Mouse (Mus musculus): ENCODE results near the gene Grin2b. TPM values are rescaled to one million over a fixed set of nuclear protein-coding genes. Genes with fewer than 3 reads are reported as not detected.

Grin2b gene
- polyA plus RNA-seq (2017; shearing (Covaris generic)): not detected

DNA sequence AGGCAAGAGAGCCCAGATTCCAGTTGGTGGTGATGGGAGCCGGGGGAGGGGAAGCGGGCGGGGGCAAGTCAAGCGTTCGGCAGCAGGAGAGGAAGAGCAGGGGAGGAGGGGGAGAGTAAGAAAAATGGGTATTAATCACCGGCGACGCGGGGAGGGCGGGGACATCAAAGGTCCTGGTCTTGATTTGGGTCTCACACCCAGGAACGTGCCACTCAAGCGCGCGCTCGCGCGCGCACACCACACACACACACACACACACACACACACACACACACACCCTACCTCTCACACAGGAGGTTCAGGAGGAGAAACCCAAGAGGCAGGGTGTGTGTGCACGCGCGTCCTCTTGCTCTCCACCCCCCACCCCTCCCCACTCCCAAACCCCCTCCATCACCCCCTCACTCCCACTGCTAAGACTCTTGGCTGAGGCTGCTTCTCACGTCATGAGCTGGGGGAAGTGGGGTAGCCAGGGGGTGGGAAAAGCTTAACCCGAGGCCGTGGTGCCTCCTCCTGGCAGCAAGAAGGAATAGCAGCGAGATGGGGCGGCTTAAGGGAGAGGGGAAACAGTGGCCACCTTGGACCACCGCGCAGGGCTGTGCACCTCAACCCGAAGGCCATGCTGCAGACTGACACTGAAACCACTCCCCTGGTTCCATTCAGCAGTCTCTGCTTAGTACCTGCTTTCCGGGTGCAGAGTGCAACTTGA is at the start of gene Grin2b:
Grin2b (minus strand) TSS at position 321 of the 706 bp plus-strand sequence.
- ATAC-seq: no peak

DNA sequence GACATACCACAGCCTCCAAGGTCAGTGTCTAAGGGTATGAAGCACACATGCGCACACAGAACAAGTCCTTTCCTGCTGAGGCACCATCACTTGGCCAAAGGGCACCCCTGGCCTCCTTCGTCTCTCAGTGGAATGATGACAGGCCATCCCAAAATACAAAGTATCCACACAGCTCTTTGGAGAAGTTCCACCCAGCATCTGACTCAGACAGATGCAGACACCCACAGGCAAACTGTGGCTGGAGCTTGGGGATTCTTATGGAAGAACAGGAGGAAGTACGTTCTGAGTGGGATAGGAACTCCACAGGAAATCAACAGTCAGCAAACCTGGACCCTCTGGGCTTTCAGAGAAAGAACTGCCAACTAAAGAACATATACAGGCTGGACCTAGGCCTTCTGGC is 48.6 kb upstream of the Grin2b start:
- ATAC-seq: no peak

GRCm38 (mm10) chr6:136210442-136210841 is 37.1 kb upstream of the Grin2b start:
- no peak for ATAC-seq

GRCm38 (mm10) chr6:136199814-136200213 is 26.5 kb upstream of the Grin2b start:
- no peak for ATAC-seq

GRCm38 (mm10) chr6:136194616-136195015 is 21.3 kb upstream of the Grin2b start:
- no peak for ATAC-seq

- ATAC-seq: no peak
Measured at GRCm38 (mm10) chr6:136178066-136178465, 4.8 kb upstream of the Grin2b start.

DNA sequence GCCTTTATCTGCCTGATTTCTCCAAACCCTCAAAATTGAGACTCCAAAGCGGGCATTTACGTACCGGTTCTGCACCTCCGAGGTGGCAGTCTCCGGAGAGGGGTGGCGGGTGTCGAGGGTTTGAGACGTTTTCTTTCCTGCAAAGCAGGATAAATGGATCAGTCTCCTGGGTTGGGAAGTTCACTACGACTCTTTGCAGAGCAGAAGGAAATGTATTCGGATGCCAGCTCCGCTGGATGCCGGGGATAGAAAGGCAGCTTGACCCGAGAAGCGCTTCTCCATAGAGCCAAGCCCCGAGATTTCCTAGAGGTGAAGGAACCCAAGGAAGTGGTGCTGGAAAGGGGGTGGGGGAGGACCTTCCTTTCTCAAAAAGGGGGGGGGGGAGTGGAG is 515 bp downstream of the Grin2b start:
- ATAC-seq: no peak

DNA sequence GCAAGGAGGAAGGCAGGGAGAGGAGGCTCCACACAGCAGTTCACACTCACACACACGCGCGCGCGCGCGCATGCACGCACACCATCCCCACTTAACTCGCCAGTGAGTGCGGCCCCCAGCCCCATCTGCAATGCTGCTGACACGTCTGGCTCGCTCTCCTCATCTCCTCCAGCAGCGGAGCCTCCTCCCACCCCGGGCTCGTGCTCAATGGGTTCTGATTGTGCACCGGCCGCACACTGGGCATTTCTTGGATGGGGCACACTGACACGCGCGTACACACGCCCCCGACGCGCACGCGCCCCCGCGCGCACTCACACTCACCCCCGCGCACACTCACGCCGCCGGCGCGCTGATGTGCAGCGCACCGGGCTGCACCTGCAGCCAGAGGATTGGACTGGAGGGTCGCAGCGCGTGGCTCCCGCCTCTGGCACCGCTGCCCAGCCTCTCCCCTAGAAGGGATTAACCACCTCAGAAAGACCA is 1.1 kb downstream of the Grin2b start:
- ATAC-seq: no peak

- no peak for ATAC-seq
Measured at GRCm38 (mm10) chr6:136171343-136171742, 2.0 kb downstream of the Grin2b start.

DNA sequence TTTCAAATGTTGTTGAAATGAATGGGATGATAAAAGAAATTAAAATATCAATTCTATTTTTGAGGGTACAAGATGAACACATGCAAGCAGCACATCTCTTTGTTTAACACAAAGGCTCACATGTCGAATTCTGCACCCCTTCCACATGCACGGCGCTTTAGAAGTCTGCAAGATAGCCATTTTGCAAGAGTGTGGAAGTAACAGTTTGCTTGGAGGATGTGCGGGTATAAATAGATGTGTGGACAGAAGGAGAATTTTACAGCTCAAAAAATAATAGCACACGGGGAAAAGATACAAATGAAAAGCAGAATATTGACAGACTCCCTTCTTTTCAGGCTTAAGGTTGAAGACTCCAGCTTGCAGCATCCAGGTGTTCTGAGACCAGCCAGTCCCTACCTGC is 2.9 kb downstream of the Grin2b start:
- ATAC-seq: no peak

DNA sequence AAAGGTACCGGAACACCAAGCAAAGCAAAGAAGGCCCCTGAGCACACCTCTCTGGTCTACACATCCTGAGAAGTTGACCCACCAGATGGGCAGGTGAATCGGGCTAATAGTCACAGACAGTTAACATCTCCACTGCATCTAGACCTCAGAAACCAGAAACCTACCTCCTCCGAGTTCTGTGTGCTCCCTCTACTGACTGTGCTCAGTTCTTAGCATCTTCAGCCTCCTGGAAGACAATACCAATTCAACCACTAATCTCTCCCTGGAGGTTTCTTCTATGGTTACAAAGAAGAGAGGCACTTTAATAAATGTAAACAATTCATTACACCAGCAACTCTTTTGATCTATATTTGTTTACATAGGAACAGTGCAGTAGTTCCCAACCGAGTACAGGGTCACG is 6.0 kb downstream of the Grin2b start:
- ATAC-seq: no peak

DNA sequence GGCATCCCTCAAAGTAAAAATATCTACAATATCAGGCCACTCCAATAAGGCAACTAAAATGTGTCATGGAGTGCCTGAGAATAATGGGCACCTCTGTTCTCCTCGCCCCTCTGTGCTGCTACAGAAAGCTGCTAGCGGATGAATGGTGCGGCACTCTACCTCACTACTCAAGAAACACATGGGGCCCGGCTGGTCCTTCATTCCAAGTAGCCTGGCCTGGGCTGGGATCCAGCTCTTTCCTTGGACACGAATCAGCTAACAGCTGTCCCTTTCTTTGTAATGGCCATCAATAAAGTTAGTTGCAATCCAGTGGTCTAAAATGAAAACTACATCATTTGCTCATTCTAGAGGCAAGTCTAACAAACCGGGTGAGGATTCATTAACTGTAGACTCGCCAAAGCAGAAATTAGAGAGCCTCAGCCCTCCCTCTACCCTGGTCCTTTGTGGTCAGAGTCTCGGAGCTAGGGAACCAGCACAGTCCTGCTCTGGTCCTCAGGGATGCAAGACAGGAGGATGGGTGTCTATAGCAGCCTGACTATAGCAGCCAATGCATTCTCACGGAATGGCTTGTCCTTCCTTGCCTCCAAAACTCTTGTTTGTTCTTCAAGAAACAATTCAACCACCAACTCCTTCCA is 7.8 kb downstream of the Grin2b start:
- no peak for ATAC-seq

DNA sequence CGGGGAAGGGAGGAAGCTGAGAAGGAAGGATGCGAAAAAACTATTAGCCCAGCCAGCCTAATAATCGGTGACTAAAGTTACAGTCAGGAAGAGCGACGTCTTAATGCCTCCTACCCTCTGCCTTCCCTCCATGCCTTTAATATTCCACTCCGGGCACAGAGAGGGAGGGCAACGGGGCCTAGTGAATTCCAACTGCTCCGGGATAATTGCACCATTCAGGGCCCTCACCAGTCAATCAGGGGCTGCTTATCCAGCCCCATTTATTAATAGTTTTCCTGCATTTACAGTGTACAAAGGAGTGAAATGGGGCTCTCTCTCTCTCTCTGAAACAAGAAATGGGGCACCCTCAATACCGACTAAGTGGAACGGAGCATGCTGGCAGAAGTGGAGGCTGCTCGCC is 11.2 kb downstream of the Grin2b start:
- ATAC-seq: no peak

DNA sequence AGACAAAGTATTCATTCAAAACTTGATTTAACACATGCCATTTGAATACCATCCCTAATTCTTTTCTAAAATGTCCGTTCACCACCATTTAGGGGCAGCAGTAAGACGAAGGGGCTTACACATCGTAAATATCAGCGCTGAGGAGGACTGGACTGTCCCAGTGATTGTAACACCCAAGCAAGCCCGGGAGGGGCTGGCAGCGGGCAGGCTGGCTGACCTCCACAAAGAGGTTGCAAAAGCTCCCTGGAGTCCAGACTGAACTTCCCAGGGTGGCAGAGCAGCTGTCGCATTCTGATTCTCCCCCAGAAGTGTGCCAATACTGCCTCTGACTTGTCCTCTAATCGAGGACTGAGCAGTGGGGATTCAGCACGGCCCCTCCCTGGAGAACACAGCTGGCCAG is 19.9 kb downstream of the Grin2b start:
- ATAC-seq: no peak

DNA sequence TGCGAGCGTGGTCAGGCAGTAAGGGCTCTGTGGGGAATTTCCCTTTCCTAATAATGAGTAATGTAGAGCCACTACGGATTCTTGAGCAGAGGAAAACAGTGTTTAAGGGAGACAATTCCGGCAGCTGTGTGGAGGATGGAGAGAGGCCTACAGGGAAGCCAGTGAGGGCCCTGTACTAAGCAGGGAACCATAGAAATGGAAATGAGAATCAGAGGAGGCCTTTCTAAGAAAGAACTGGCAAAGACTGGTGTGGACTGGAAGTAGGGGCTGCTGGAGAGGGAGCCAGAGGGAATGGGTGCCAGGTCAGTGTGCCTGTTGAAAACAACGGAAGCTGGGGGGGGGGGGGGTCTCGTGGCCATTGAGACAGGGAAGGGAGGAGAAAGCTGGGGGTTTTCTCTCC is 23.2 kb downstream of the Grin2b start:
- no peak for ATAC-seq

DNA sequence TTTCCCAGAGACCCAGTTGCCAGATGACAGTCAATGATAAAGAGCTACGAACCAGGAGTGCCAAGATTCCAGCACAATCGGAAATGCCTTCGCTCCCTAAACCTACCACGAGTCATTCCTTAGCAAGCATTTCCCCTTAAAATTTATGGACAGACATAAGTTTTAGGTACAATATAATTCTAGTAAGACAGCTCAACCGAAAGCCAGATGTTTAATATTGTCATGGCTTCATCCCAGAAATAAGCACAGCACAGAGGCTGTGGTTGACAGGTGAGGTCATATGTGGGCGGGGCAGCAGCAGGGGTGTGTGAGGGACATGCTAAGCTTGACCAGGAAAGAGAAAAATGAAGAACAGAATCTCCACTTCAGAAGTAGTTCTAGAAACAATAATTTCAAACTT is 33.3 kb downstream of the Grin2b start:
- no peak for ATAC-seq

GRCm38 (mm10) chr6:136130456-136130855 is 42.9 kb downstream of the Grin2b start:
- ATAC-seq: no peak

- no peak for ATAC-seq
Measured at GRCm38 (mm10) chr6:136122593-136122992, 50.7 kb downstream of the Grin2b start.

- ATAC-seq: no peak
Measured at GRCm38 (mm10) chr6:136117390-136117789, 55.9 kb downstream of the Grin2b start.

- ATAC-seq: no peak
Measured at GRCm38 (mm10) chr6:136113639-136114410, 59.5 kb downstream of the Grin2b start.

GRCm38 (mm10) chr6:136109172-136109571 is 64.1 kb downstream of the Grin2b start:
- ATAC-seq: no peak

- ATAC-seq: no peak
Measured at GRCm38 (mm10) chr6:136108466-136108865, 64.8 kb downstream of the Grin2b start.

DNA sequence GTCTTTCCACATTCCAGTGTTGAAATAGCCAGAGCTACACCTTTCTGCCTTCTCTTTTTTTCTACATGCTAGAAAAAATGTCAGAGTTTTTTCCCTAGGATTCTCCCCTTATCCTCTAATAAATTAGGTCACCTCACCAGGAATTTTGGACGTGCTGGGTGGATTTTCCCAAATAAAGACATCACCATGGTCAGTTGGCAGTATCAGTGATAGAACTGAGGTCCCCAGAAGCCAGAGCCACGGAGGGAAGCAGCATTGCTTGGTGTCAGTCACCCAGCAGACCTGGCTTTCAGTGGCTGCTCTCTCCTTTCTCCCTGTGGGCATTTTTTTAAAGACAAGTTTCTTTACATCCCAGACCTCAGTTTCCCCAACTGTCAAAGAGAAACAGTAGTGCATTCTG is 68.1 kb downstream of the Grin2b start:
- ATAC-seq: no peak

- no peak for ATAC-seq
Measured at GRCm38 (mm10) chr6:136100241-136100640, 73.1 kb downstream of the Grin2b start.

Data from CD4-positive, CD25-positive, alpha-beta regulatory T cell, adult 4 months (primary cell).